Mouse (Mus musculus): ENCODE data around the gene Tap2.

Tap2 gene

GRCm38 (mm10) chr17:34248764-34249163 lies 45.4 kb downstream of the Tap2 start:
- DNase-seq (ENCODE audit: low read depth, low spot score) = no peak

GRCm38 (mm10) chr17:34249361-34249760 lies 46.0 kb downstream of the Tap2 start:
- DNase-seq (ENCODE audit: low read depth, low spot score) = no peak

GRCm38 (mm10) chr17:34249878-34250277 lies 46.6 kb downstream of the Tap2 start:
- DNase-seq (ENCODE audit: low read depth, low spot score) = peak; percentile 70

- DNase-seq (ENCODE audit: low read depth, low spot score) = peak; percentile 25
These were observed 48.3 kb downstream of the Tap2 start for GRCm38 (mm10) chr17:34251666-34252065.

GRCm38 (mm10) chr17:34256501-34256900 lies 53.2 kb downstream of the Tap2 start:
- no peak for DNase-seq (ENCODE audit: low read depth, low spot score)

- peak; percentile 70 for DNase-seq (ENCODE audit: low read depth, low spot score)
These were observed 54.5 kb downstream of the Tap2 start, which contains the start of gene H2-Ab1 for GRCm38 (mm10) chr17:34257594-34258375. TSS of gene H2-Ab1 (plus strand) at chr17:34257689.

GRCm38 (mm10) chr17:34260551-34260950 lies 57.2 kb downstream of the Tap2 start:
- no peak for DNase-seq (ENCODE audit: low read depth, low spot score)

GRCm38 (mm10) chr17:34261502-34261901 lies 58.2 kb downstream of the Tap2 start:
- DNase-seq (ENCODE audit: low read depth, low spot score) = peak; percentile 73

GRCm38 (mm10) chr17:34263068-34263467 lies 59.7 kb downstream of the Tap2 start:
- DNase-seq (ENCODE audit: low read depth, low spot score) = peak; percentile 69

GRCm38 (mm10) chr17:34263811-34264371 lies 60.6 kb downstream of the Tap2 start:
- DNase-seq (ENCODE audit: low read depth, low spot score) = no peak

- no peak for DNase-seq (ENCODE audit: low read depth, low spot score)
These were observed 61.4 kb downstream of the Tap2 start for GRCm38 (mm10) chr17:34264452-34265351.

Measured in 3T3-L1 (cell line).